In the genomic region with DNA sequence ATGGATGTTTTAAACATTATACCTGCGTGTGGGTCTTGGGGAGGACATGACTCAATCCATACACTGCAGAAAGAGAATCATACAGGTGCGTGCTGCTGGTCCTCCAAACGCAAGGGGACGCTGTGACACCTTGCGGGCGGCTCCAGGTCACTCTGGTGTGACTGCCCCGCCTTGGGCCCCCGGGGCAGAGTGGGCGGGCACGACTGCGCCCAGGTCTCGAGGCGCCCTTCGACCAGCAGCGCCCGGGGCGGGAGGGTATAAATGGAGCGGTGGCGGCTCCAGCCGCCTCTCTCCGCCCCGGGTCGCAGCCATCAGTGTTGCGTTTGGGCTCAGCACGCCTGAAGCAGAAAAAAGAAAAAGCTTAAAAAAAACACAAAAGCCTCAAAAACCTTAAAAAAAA, we compare ENCODE assay signal across 8 mouse cellular contexts. TPM values are rescaled to one million over a fixed set of nuclear protein-coding genes. Genes with fewer than 3 reads are reported as not detected.
DNase-seq lines count a peak whose midpoint lies in the region; ATAC-seq and TF ChIP-seq lines count a peak whose summit lies in the region.

No protein-coding gene starts in this region.

- peak; percentile 90 for ATAC-seq in forebrain, postnatal 0 days
- peak; percentile 97 for ATAC-seq in lung, embryonic 14.5 days (ENCODE audit: insufficient read depth)
- ATAC-seq in neutrophil, adult 5-6 weeks (ENCODE audit: extremely low read depth, insufficient number of reproducible peaks, low FRiP score, poor library complexity, severe bottlenecking), result peak; percentile 91

- under 1% methylated on average over 25 of the region's 25 CpGs for WGBS in cerebellum, adult 2 months
- 2% methylated on average over 25 of the region's 25 CpGs for WGBS in forebrain, postnatal 0 days
- WGBS in lung, embryonic 14.5 days, result under 1% methylated on average over 25 of the region's 25 CpGs

- no peaks in the 10 kb centered on the region for H3K27me3 ChIP-seq in cerebellum, adult 2 months (ENCODE audit: control insufficient read depth, insufficient read depth, low read length)
- no peaks in the 10 kb centered on the region for H3K27me3 ChIP-seq in forebrain, postnatal 0 days (ENCODE audit: insufficient read depth, low read length)
- H3K27me3 ChIP-seq in lung, embryonic 14.5 days (ENCODE audit: insufficient read depth, low read length), result no peaks in the 10 kb centered on the region

- peaks cover 6% of the 10 kb centered on the region for H3K36me3 ChIP-seq in forebrain, postnatal 0 days (ENCODE audit: insufficient read depth)
- peaks cover 25% of the 10 kb centered on the region for H3K36me3 ChIP-seq in lung, embryonic 14.5 days (ENCODE audit: insufficient read depth)

- H3K9ac ChIP-seq in forebrain, postnatal 0 days, result peak overlapping the region; percentile 72
- peak overlapping the region; percentile 65 for H3K9ac ChIP-seq in lung, embryonic 14.5 days

- peak; percentile 63 for DNase-seq in MEL-GATA-1-ER (ENCODE audit: extremely low read depth, low read depth)
- peak; percentile 89 to 90 for DNase-seq in cerebellum, adult 2 months
- DNase-seq in forebrain, postnatal 0 days, result peak; percentile 85
- DNase-seq in heart, postnatal 4 days, result peak; percentile 94
- DNase-seq in layer of hippocampus, adult 2 months (ENCODE audit: low spot score in 2 of 2), result peak; percentile 77 to 89
- DNase-seq in lung, embryonic 14.5 days, result peak; percentile 94
- peak; percentile 89 for DNase-seq in testis, postnatal 14 days (ENCODE audit: low spot score)

- TF ChIP-seq CTCF in cerebellum, adult 2 months (IDR thresholded peaks at IDR 0.05; ENCODE audit: borderline replicate concordance, insufficient read depth, low read depth, low read length), result peak; percentile 82
- TF ChIP-seq CTCF in forebrain, postnatal 0 days (IDR thresholded peaks at IDR 0.05; ENCODE audit: low read depth), result peak; percentile 89
- TF ChIP-seq CTCF in layer of hippocampus, adult 2 months (conservative IDR thresholded peaks at IDR 0.05), result peak; percentile 97
- TF ChIP-seq CTCF in lung, embryonic 14.5 days (IDR thresholded peaks at IDR 0.05; ENCODE audit: low read depth), result peak; percentile 84

- peak overlapping the region; percentile 28; the same call in 1 of the 2 replicates for H3K27ac ChIP-seq in cerebellum, adult 2 months (ENCODE audit: insufficient read depth, low read length)
- peak overlapping the region; percentile 70; the same call in 1 of the 2 replicates for H3K27ac ChIP-seq in forebrain, postnatal 0 days (ENCODE audit: low read depth, low read length)
- H3K27ac ChIP-seq in layer of hippocampus, adult 2 months, result peak overlapping the region; percentile 89
- peak overlapping the region; percentile 34; the same call in 1 of the 2 replicates for H3K27ac ChIP-seq in lung, embryonic 14.5 days (ENCODE audit: low read depth)

- H3K9me3 ChIP-seq in forebrain, postnatal 0 days (ENCODE audit: low read length), result no peaks in the 10 kb centered on the region
- H3K9me3 ChIP-seq in lung, embryonic 14.5 days (ENCODE audit: low read depth, low read length), result no peaks in the 10 kb centered on the region

- 0 out of 2 replicates have a peak, but pooled peaks have one; percentile 16 for TF ChIP-seq POLR2A in cerebellum, adult 2 months (IDR thresholded peaks at IDR 0.05; ENCODE audit: borderline replicate concordance, insufficient read depth, low read length)

- peak overlapping the region; percentile 86 for H3K4me2 ChIP-seq in forebrain, postnatal 0 days (ENCODE audit: low read depth)
- peak overlapping the region; percentile 96 for H3K4me2 ChIP-seq in lung, embryonic 14.5 days

- H3K4me3 ChIP-seq in cerebellum, adult 2 months (replicated peaks; ENCODE audit: insufficient read depth, low read depth, low read length), result peak overlapping the region; percentile 47
- H3K4me3 ChIP-seq in forebrain, postnatal 0 days (ENCODE audit: low read depth, low read length), result peak overlapping the region; percentile 54
- H3K4me3 ChIP-seq in layer of hippocampus, adult 2 months, result peak overlapping the region; percentile 64
- H3K4me3 ChIP-seq in lung, embryonic 14.5 days (ENCODE audit: low read depth, low read length), result peak overlapping the region; percentile 59

- no peaks in the 10 kb centered on the region for H3K4me1 ChIP-seq in cerebellum, adult 2 months (ENCODE audit: control insufficient read depth, insufficient read depth, low read length)
- H3K4me1 ChIP-seq in forebrain, postnatal 0 days (ENCODE audit: insufficient read depth), result peaks cover 21% of the 10 kb centered on the region
- H3K4me1 ChIP-seq in lung, embryonic 14.5 days (ENCODE audit: insufficient read depth), result peaks cover 9% of the 10 kb centered on the region

RNA-seq across cellular contexts. Expression of a gene that starts 20.3 kb away (rescaled TPM):
- polyA plus RNA-seq in cerebellum, adult 2 months (2012; rRNA removed), result 30.8 and 32.3 TPM in 2 replicates
- total RNA-seq in forebrain, postnatal 0 days (2014; rRNA removed), result 83.7 and 92.6 TPM in 2 replicates
- 24.8 and 28.2 TPM in 2 replicates for polyA plus RNA-seq in forebrain, postnatal 0 days (2015; fragmentation: Nextera tagmentation; extraction: Ambion mirVana)
- 100 to 1,000 TPM; 246 to 255 TPM for total RNA-seq in heart, postnatal 4 days (2021)
- 10 to 100 TPM; 45.9 to 47.6 TPM for total RNA-seq in layer of hippocampus, adult 2 months (2021)
- polyA plus RNA-seq in lung, embryonic 14.5 days (2014; fragmentation: Nextera tagmentation; extraction: Ambion mirVana), result 46.1 and 50.0 TPM in 2 replicates
- total RNA-seq in neutrophil, adult 5-6 weeks (2017), result 34.4 and 40.0 TPM in 2 replicates

RNA-seq across cellular contexts. Expression of a gene that starts 40.9 kb away (rescaled TPM):
- polyA plus RNA-seq in cerebellum, adult 2 months (2012; rRNA removed), result not detected in 2 replicates
- total RNA-seq in forebrain, postnatal 0 days (2014; rRNA removed), result 0.15 and 0.19 TPM in 2 replicates
- polyA plus RNA-seq in forebrain, postnatal 0 days (2015; fragmentation: Nextera tagmentation; extraction: Ambion mirVana), result 0.08 TPM in 1 of 2 replicates, not detected in the other
- not detected for total RNA-seq in heart, postnatal 4 days (2021)
- not detected for total RNA-seq in layer of hippocampus, adult 2 months (2021)
- polyA plus RNA-seq in lung, embryonic 14.5 days (2014; fragmentation: Nextera tagmentation; extraction: Ambion mirVana), result not detected in 2 replicates
- not detected in 2 replicates for total RNA-seq in neutrophil, adult 5-6 weeks (2017)

RNA-seq across cellular contexts. Expression of a gene that starts 49.1 kb away (rescaled TPM):
- 3.1 and 3.5 TPM in 2 replicates for polyA plus RNA-seq in cerebellum, adult 2 months (2012; rRNA removed)
- total RNA-seq in forebrain, postnatal 0 days (2014; rRNA removed), result 3.6 and 6.3 TPM in 2 replicates
- 4.2 and 4.6 TPM in 2 replicates for polyA plus RNA-seq in forebrain, postnatal 0 days (2015; fragmentation: Nextera tagmentation; extraction: Ambion mirVana)
- total RNA-seq in heart, postnatal 4 days (2021), result 10 to 100 TPM; 26.9 to 28.3 TPM
- 1 to 10 TPM; 3.1 to 3.3 TPM for total RNA-seq in layer of hippocampus, adult 2 months (2021)
- 34.9 and 36.9 TPM in 2 replicates for polyA plus RNA-seq in lung, embryonic 14.5 days (2014; fragmentation: Nextera tagmentation; extraction: Ambion mirVana)
- total RNA-seq in neutrophil, adult 5-6 weeks (2017), result not detected in 2 replicates

Comparison
In these comparisons a context has a peak if more than half of its experiments do, and no peak if none do; other contexts are left out.
1. Peak in every context shown above with its lines: DNase-seq, ATAC-seq, H3K4me3 ChIP-seq and H3K27ac ChIP-seq.
2. H3K27ac ChIP-seq: peak in every context shown above with its lines; median percentile 89 in layer of hippocampus, adult 2 months; 70 in forebrain, postnatal 0 days; 34 in lung, embryonic 14.5 days; 28 in cerebellum, adult 2 months.